Mouse (Mus musculus): ENCODE results near the gene Gm49321.

GRCm38 (mm10) chr12:73982533-73982932 lies 45.1 kb downstream of the Gm49321 start:
- no peak for TF ChIP-seq CTCF (IDR thresholded peaks at IDR 0.05; ENCODE audit: extremely low read depth, insufficient read depth, low read length)
- no peak for TF ChIP-seq POLR2A (IDR thresholded peaks at IDR 0.05; ENCODE audit: extremely low read depth, insufficient read depth, low read length)

Data from cortical plate, adult 2 months (tissue).